Mouse (Mus musculus) liver, adult 2 months (tissue): ENCODE measurements around the gene Gm20388. TPM values are rescaled to one million over a fixed set of nuclear protein-coding genes. Genes with fewer than 3 reads are reported as not detected.
A peak's percentile ranks its signal among the peaks of the same experiment; 100 is the strongest.

Experiments
- DNase-seq: peaks from one replicate; pipeline ENCODE4 v3.0.0-alpha.2; 2011; ENCODE audit warnings: low read depth, low spot score; ENCODE audit errors: extremely low read depth
- H3K27ac ChIP-seq: fragments of 200-500 bp; replicated peaks from 2 replicates; pipeline ENCODE4 v1.5.1; 2012; ENCODE audit warnings: low read depth, mild to moderate bottlenecking, control low read depth, inconsistent platforms, low read length; ENCODE audit not compliant: insufficient read depth
- H3K27me3 ChIP-seq: fragments of 200-500 bp; 2 replicates; pipeline ENCODE4 v1.6.1; 2012; ENCODE audit warnings: mild to moderate bottlenecking, moderate library complexity, low read length, inconsistent platforms; ENCODE audit not compliant: control insufficient read depth, insufficient read depth
- H3K36me3 ChIP-seq: fragments of 200-500 bp; 2 replicates; pipeline ENCODE4 v1.6.1; 2012; ENCODE audit warnings: low read length, inconsistent platforms; ENCODE audit not compliant: control insufficient read depth, insufficient read depth
- H3K4me1 ChIP-seq: fragments of 200-500 bp; 2 replicates; pipeline ENCODE4 v1.6.1; 2011; ENCODE audit warnings: low read length; ENCODE audit not compliant: control insufficient read depth, insufficient read depth
- H3K4me3 ChIP-seq: fragments of 200-500 bp; 2 replicates; pipeline ENCODE4 v1.5.1; 2011; ENCODE audit warnings: low read depth, mild to moderate bottlenecking, control low read depth, low read length, moderate library complexity; ENCODE audit not compliant: insufficient read depth
- H3K79me2 ChIP-seq: fragments of 200-500 bp; 2 replicates; pipeline ENCODE4 v1.6.1; 2012; ENCODE audit warnings: inconsistent platforms, mild to moderate bottlenecking, low read length, moderate library complexity; ENCODE audit not compliant: control insufficient read depth, insufficient read depth
- H3K9ac ChIP-seq: fragments of 200-500 bp; 2 replicates; pipeline ENCODE4 v1.6.1; 2012; ENCODE audit warnings: low read depth, mild to moderate bottlenecking, control low read depth, inconsistent platforms, low read length
- CTCF ChIP-seq: fragments of 200-500 bp; IDR thresholded peaks from 2 replicates; pipeline ENCODE4 v1.5.1; 2011; ENCODE audit warnings: low read depth, low read length, control low read depth
- POLR2A ChIP-seq: fragments of 200-500 bp; IDR thresholded peaks from 2 replicates; pipeline ENCODE4 v1.6.1; 2011; ENCODE audit warnings: low read length, control low read depth; ENCODE audit not compliant: insufficient read depth; ENCODE audit errors: extremely low read depth
- WGBS: fragments of 180-500 bp; shearing (Covaris S2); methylation state at CpG from one replicate; pipeline ENCODE4 v1.1.7; 2018; 5-methylcytosine and 5-hydroxymethylcytosine counted together
- polyA plus RNA-seq: library from polyadenylated mRNA; depleted of rRNA; stranded (reverse); fragments of >200 nt; gene quantifications from 2 replicates; pipeline ENCODE4 v1.2.3, GENCODE M21; 2012
- total RNA-seq: library from RNA; depleted of rRNA; stranded (reverse); fragments of >200 nt; gene quantifications from 2 replicates; pipeline ENCODE4 v1.2.3, GENCODE M21; 2014

Gm20388 gene
- total and polyA plus RNA-seq, 2 experiments: 6.4 to 19.9 TPM

DNA sequence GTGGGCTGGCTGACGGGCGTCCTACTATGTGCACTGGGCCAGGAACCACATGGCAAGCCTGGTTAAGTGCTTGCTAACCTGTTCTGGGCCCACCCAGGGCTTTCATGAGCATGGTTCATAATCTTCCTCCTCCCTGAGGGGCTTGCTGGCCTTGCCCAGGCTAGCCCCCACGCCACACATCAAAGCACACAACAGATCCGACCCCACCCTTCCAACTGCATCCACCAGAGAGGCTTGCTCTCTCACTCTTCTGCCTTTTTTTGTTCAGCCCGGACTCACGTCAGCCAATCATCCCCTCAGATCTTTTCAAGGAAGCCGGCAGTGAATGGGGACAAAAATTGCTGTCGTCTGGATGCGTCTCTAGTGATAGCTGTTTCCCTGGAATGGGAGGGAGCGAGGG is 430.5 kb downstream of the Gm20388 start:
- DNase-seq: no peak
- no peak overlapping the region for H3K4me3 ChIP-seq
- 0 out of 2 replicates have a peak, but pooled peaks cover 4% of the 10 kb centered on the region for H3K79me2 ChIP-seq
- H3K27ac ChIP-seq: no peak overlapping the region
- TF ChIP-seq POLR2A (no peak), CTCF (no peak)
- no peak overlapping the region for H3K9ac ChIP-seq
- WGBS: 86% methylated on average over 10 of the region's 10 CpGs
- no peaks in the 10 kb centered on the region for H3K36me3 ChIP-seq
- no peaks in the 10 kb centered on the region for H3K27me3 ChIP-seq
- peaks cover 5% of the 10 kb centered on the region; the same call in 1 of the 2 replicates for H3K4me1 ChIP-seq

DNA sequence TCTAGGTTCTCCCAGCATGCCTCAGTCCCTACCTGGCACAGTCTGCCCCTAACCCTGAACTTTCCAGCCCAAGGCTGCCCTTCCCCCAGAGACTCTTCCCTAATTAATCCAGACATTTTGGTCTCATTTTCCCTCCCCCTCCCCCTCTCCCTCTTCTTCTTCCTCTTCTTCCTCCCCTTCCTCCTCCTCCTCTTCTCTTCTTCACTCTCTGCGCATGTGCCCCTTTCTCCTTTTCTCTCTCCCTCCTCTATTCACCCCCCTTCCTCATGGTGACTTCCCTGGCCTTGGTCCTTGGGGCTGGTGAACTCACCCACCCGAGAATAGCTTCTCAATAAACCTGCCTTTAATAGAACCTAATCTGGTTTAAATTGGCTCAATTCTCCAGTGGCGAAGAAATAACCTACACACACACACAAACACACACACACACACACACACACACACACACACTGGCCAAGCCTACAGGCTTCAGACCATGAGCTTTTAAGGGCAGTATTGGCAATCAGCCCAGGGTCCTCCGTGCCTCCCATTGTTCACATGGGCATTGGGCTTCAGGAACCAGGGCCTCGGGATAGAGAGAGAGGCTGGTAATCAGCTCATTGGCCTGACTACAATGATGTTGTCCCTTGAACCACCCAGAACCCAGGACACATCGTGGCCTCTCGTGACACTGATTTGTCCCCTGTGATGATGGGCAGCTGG is 432.4 kb downstream of the Gm20388 start:
- Histone ChIP-seq H3K4me1 (peaks cover 7% of the 10 kb centered on the region; the same call in 1 of the 2 replicates), H3K4me3 (no peak overlapping the region), H3K36me3 (no peaks in the 10 kb centered on the region), H3K79me2 (0 out of 2 replicates have a peak, but pooled peaks cover 4% of the 10 kb centered on the region), H3K27me3 (no peaks in the 10 kb centered on the region), H3K9ac (no peak overlapping the region), H3K27ac (no peak overlapping the region)
- no peak for TF ChIP-seq CTCF
- TF ChIP-seq POLR2A: no peak
- WGBS: 82% methylated on average over 7 of the region's 7 CpGs
- DNase-seq: no peak

DNA sequence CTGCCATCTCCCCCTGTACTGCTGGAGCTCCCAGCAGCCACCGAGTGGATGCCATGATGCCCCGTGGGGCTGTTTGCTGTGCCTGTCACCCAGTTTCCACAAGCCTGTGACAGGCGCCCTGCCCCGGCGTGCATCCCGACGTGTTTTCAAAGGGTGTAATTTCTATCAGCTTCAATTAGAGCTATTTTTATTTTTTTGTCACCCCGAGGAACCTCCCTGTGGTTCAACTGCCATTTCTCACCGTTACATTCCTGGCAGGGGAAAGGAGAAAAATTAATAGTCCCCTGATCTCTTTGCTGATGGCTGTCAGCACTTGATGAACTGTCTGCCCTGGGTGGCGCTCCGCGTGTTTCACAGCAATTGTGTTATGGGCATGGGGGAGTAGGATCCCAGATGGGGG is 432.9 kb downstream of the Gm20388 start:
- H3K4me1 ChIP-seq: peaks cover 9% of the 10 kb centered on the region
- WGBS: 88% methylated on average over 12 of the region's 12 CpGs

DNA sequence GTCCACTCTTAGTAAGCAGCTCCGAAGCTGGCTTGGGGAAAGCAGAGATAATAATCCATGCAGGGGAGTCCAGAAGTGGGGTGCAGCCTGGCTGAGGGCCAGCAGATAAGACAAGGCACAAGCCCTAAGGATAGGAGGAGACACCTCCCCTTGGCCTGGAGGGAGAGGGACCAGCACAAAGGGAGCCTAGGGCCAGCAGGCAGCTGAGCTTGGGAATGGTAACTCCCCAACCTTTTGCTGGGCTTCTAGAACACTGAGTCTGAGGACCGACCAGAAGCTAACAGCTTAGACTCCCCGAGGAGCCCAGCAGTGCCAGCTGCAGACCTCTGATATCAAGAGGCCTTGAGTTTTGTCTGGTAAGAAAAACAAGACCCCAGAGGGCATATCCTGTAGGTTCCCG is 433.5 kb downstream of the Gm20388 start:
- 63% methylated on average over 4 of the region's 4 CpGs for WGBS
- H3K9ac ChIP-seq: no peak overlapping the region
- no peaks in the 10 kb centered on the region for H3K27me3 ChIP-seq
- H3K4me1 ChIP-seq: peaks cover 14% of the 10 kb centered on the region
- H3K27ac ChIP-seq: no peak overlapping the region
- no peaks in the 10 kb centered on the region for H3K36me3 ChIP-seq
- DNase-seq: no peak
- 0 out of 2 replicates have a peak, but pooled peaks cover 4% of the 10 kb centered on the region for H3K79me2 ChIP-seq
- TF ChIP-seq CTCF (no peak), POLR2A (no peak)
- H3K4me3 ChIP-seq: no peak overlapping the region

More for the DNA sequence above, 432.9 kb downstream of the Gm20388 start:
- Histone ChIP-seq H3K27me3 (no peaks in the 10 kb centered on the region), H3K27ac (no peak overlapping the region), H3K79me2 (0 out of 2 replicates have a peak, but pooled peaks cover 4% of the 10 kb centered on the region), H3K36me3 (no peaks in the 10 kb centered on the region), H3K9ac (no peak overlapping the region), H3K4me3 (no peak overlapping the region)
- TF ChIP-seq POLR2A (no peak), CTCF (no peak)
- DNase-seq: no peak

DNA sequence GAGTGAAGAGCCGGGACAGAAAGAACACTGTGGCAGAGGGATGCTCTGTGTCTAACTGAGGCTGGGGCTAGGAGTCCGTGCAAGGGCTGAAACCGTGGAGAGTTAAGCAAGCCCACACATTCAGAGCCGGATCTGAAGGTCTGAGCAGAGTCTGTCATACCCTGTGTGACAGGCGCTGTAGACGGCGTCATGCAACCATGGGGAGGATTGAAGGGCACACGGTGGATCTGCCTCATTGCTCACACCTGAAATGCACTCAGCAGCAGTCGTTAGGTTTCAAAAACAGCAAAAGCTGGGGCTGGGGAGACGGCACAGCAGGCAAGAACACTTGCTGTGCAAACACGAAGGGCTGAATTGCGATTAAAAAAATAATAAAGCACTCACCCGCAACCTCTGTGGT is 433.9 kb downstream of the Gm20388 start:
- WGBS: 71% methylated on average over 13 of the region's 13 CpGs
- DNase-seq: no peak
- Histone ChIP-seq H3K27me3 (no peaks in the 10 kb centered on the region), H3K9ac (no peak overlapping the region), H3K4me3 (no peak overlapping the region), H3K79me2 (0 out of 2 replicates have a peak, but pooled peaks cover 4% of the 10 kb centered on the region), H3K4me1 (peaks cover 11% of the 10 kb centered on the region), H3K36me3 (no peaks in the 10 kb centered on the region), H3K27ac (no peak overlapping the region)
- TF ChIP-seq CTCF: no peak
- TF ChIP-seq POLR2A: no peak

DNA sequence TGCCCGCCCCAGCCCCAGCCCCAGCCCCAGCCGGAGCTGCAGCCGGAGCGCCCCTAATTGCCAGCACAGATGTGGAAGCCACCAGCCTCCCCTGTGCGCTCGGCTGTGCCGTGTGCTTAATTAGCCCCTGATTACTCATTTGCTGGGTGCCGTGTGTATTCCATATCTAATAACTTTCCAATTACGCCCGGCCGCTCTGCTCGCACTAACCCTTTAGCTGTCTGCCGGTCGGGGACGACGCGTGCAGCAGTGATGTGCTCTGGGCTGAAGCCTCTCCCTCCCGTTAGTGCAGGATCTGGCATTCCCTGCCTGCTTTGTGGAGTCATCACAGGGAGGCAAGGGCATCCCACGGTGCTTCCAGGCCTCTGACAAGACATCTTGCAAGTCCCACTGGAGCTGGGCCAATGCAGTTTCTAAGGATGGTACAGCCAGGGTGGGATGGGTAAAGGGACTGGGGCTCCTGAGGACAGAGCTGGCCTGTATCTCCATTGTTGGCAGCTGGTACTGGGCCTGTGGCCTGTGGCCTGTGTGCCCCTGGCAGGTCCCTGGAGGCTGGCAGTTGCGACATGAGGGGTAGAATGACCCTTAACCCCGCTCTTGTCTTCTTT is 437.2 kb downstream of the Gm20388 start:
- H3K4me3 ChIP-seq: no peak overlapping the region
- no peak overlapping the region for H3K9ac ChIP-seq
- WGBS: 80% methylated on average over 21 of the region's 21 CpGs
- TF ChIP-seq CTCF (no peak), POLR2A (no peak)
- 0 out of 2 replicates have a peak, but pooled peaks cover 4% of the 10 kb centered on the region for H3K79me2 ChIP-seq
- H3K27me3 ChIP-seq: no peaks in the 10 kb centered on the region
- no peak overlapping the region for H3K27ac ChIP-seq
- H3K36me3 ChIP-seq: no peaks in the 10 kb centered on the region
- H3K4me1 ChIP-seq: peaks cover 18% of the 10 kb centered on the region
- DNase-seq: peak; percentile 87
